Mouse (Mus musculus): ENCODE measurements around the gene Ptpa.

- no peak for TF ChIP-seq RCOR1 (conservative IDR thresholded peaks at IDR 0.05; ENCODE audit: low read depth, low read length)
- TF ChIP-seq E2F4 (IDR thresholded peaks at IDR 0.05; ENCODE audit: insufficient replicate concordance, low read depth, low read length) = no peak
- TF ChIP-seq CTCF (conservative IDR thresholded peaks at IDR 0.05 in 1 of 2, IDR thresholded peaks at IDR 0.05 in 1 of 2; ENCODE audit: low read depth in 2 of 2, low read length in 2 of 2) = no peak
- TF ChIP-seq MAFK (IDR thresholded peaks at IDR 0.05; ENCODE audit: insufficient replicate concordance, low read length) = no peak
Measured at GRCm38 (mm10) chr2:30407221-30407620, 8.6 kb upstream of the Ptpa start.

All from CH12.LX (cell line).